Mouse (Mus musculus): ENCODE measurements around the gene Atg4b.
A peak's percentile ranks its signal among the peaks of the same experiment; 100 is the strongest.

The Atg4b gene

GRCm38 (mm10) chr1:93756154-93756553 lies 4.9 kb downstream of the Atg4b start:
- peak; percentile 70 for DNase-seq (ENCODE audit: low spot score)

GRCm38 (mm10) chr1:93760076-93760475 lies 8.8 kb downstream of the Atg4b start:
- DNase-seq (ENCODE audit: low spot score), result no peak

DNA sequence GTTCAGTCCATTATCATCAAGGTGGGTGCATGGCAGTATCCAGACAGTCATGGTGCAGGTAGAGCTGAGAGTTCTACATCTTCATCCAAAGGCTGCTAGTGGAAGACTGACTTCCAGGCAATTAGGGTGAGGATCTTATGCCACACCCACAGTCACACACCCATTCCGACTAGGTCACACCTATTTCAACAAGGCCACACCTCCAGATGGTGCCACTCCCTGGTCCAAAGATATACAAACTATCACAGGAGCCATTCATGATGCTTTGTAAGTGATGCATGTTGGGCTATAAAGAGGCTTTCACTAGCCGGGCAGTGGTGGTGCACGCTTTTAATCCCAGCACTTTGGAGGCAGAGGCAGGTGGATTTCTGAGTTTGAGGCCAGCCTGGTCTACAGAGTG lies 12.2 kb downstream of the Atg4b start:
- DNase-seq (ENCODE audit: low spot score), result peak; percentile 52

DNA sequence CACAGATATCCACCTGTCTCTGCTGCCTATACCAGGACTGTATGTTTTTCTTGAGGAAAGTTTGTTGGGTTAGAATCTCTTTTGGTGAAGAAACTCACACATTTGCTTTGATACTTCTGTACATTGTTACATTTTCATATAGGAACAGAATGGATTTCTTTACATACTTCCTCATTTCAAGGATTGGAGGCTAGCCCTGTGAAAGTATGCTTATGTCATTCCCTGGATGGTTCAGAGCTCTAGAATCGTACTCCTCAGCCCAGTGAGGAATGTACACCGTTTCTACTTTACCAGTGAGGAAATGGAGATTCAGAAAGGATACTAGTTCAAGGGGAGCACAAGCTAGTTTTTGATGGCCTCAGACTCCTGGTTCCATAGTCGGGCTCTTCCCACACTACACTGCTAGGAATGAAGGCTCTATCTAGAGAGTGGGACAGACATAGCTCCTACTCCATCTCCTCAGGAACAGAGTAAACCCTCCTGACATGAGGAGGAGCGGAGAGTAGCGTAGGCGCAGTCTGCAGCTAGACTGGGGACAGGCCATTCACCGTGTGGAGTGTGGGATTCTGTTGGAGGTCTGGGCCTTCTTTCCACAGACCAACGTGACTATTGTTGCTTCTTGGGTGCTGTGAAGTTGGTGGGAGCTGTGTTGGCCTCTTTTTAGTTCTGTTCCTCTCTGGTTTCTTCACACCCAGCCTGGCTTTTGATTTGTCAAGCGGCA lies 13.7 kb downstream of the Atg4b start:
- no peak for DNase-seq (ENCODE audit: low spot score)

DNA sequence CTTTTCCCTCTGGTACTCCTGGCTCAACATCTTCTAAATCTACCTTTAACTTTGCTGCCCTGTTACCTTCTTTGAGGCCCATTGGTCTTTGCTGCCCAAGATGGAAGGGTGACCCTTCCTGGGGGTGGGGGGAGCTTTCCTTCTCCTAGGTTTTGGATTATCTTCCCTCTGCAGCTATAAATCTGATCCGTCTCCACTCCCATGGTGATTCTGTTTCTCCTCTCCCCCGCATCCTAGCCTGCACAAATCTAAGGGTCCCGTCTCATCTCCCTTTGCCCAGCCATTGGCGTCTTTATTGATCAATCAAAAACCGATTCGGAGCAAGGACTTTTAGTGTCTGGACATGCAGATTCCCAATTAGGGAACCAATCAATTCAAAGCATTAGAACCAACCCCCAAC lies 16.3 kb downstream of the Atg4b start:
- DNase-seq (ENCODE audit: low spot score), result no peak

DNA sequence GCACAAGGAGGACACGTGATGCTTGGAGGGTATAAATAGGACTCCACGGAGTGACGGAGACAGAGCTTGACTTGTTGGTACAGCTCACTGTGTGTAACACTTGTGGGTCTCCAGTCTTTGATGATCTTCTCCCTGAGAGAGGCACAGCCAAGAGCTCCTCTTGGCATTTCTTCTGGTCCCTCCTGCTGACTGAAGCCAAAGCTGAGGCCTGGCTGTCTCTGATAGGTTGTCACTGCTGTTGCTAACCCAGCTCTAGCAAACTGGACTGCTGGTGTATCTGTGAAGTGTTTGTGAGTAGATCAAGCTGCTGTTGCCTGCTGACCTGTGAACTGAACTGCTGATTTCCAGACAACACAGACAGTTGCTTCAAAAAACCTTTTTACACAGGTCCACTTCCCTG lies 18.6 kb downstream of the Atg4b start:
- no peak for DNase-seq (ENCODE audit: low spot score)

DNA sequence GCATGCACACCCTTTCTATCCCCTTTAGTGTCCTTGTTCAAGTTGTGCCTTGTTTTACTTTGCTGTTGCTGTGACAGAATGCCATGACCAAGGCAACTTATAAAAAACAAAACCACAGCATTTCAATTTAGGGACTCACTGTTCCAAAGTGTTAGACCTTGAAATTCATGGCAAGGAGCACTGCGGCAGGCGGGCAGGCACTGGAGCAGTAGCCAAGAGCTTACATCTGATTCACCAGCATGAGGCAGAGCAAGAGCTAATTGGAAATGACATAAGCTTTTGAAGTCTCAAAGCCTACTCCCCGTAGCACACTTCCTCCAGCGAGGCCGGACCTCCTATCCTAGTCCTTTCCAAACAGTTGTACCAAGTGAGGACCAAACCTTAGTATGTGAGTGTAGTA lies 25.4 kb downstream of the Atg4b start:
- no peak for DNase-seq (ENCODE audit: low spot score)

GRCm38 (mm10) chr1:93786912-93787311 lies 35.6 kb downstream of the Atg4b start:
- no peak for DNase-seq (ENCODE audit: low spot score)

DNA sequence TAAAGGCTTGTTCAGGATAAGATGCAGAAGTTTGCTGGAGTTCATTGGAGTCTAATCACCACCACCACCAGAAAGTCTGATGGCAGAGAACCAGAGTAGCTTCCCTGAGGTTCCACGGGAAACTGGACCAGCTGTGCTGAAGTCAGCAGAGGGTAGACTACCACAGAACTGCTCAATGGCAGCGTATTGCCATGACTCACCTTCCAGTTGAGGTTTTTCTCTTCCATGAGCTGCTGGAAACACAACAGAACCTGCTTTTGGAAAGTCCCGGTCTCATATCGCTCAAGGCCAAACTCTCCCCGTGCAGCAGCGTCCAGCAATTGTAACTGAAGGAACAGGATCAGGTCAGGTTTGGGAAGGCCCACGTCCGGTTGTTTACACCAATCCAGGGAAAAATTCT lies 43.2 kb downstream of the Atg4b start:
- DNase-seq (ENCODE audit: low spot score), result no peak

DNA sequence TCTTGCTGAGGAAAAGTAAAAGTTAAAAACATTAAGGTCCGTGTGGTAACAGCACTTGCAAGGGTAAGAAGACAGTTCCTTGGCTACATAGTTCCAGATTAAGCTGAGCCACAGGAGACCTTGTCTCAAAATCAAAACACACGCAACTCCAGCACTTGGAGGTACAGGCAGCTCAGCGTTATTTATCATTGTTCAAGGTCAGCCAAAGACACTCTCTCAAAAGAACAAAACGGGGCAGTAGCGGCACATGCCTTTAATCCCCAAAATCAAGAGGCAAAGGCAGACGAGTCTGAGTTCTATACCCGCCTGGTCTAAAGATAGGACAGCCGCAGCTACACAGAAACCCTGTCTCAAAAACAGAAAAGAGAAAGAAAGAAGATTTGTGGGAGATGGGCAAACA lies 44.6 kb downstream of the Atg4b start:
- no peak for DNase-seq (ENCODE audit: low spot score)

GRCm38 (mm10) chr1:93800670-93801503 lies 49.6 kb downstream of the Atg4b start:
- DNase-seq (ENCODE audit: low spot score), result peak; percentile 19

DNA sequence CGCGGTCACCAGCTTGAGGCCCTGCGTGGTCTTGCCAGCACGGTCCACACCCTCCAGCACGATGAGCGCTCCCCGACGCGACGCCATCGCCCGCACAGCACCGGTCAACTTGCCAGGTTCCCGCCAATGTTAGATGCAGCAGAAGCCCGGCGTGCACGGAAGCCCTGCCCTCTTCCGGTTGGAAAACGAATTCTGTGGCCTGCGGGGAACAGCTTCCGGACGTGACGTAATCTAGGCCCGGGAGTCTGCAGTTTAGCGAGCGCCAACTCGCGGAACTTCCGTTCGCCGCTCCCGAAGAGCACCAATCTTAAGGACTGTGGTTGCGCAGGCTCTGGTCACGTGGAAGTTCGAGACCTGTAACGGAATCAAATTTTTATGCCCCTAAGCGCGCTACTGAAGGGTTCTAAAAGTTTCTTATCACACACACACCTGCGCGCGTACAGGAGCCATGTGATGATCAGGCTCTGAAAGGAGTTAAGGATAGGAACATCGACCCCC lies 50.5 kb downstream of the Atg4b start, which contains the start of gene Dtymk:
Gene Dtymk (minus strand): TSS at position 194 of the 498 bp plus-strand sequence.
- peak; percentile 94 for DNase-seq (ENCODE audit: low spot score)

DNA sequence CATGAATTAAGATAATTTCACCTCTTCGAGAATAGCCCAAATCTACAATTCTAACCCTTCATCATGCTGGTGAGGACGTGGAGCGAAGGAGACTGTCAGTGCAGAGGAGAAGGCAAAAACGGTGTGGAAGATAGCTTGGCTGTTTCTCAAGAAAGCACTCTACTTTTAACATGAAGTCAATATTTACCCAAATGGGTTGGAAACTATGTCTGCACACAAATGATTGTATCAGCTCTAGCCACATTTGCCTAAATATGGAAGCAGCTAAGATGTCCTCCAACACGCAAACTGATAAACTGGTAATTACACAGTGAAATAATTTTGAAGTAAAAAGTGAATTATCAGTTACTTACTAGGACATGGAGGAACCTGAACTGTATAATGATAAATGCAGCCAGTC lies 51.5 kb downstream of the Atg4b start:
- peak; percentile 60 for DNase-seq (ENCODE audit: low spot score)

GRCm38 (mm10) chr1:93803556-93804507 lies 52.5 kb downstream of the Atg4b start, which contains the start of gene Ing5:
Ing5 (plus strand) TSS chr1:93803965.
- DNase-seq (ENCODE audit: low spot score), result peak; percentile 96

DNA sequence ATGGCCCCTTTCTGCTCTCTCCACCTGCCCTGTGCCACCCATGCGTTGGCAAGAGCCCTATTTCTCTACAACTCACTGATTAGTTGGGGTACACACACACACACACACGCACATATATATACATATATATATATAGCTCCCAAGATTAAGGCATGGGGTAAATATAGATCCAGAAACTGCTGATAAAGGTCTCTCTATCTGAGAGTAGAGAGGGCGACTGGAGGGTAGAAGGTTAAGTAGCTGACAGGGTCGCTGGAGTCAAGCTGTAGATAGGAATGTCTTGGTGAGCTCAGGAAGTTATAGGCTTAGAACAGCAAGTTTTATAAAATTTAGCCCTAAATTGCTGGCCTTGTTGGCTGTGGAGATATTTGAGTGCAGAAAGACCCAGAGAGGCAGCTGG lies 53.5 kb downstream of the Atg4b start:
- no peak for DNase-seq (ENCODE audit: low spot score)

GRCm38 (mm10) chr1:93805221-93805951 lies 54.1 kb downstream of the Atg4b start:
- peak; percentile 58 for DNase-seq (ENCODE audit: low spot score)

DNA sequence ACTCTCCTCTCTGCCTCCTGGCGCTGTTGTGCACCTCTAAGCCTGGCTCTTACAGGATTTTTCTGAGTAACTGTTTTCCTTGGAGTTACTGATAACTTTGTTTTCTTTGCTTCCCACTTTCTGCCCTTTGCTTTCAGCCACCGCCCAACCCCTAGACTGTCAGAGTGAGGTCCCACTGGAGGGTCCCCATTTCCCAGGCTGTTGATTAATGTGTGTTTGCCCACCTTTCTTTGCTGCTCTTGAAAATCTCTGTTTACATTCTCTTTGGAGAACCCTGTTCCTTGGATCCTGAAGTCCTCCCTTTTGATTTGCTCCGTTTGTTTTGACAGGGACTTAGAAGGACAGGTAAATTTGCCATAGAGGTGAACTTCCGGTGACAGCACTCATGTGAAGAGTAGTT lies 57.6 kb downstream of the Atg4b start:
- no peak for DNase-seq (ENCODE audit: low spot score)

- DNase-seq (ENCODE audit: low spot score), result no peak
These were observed 58.7 kb downstream of the Atg4b start for GRCm38 (mm10) chr1:93810011-93810410.

DNA sequence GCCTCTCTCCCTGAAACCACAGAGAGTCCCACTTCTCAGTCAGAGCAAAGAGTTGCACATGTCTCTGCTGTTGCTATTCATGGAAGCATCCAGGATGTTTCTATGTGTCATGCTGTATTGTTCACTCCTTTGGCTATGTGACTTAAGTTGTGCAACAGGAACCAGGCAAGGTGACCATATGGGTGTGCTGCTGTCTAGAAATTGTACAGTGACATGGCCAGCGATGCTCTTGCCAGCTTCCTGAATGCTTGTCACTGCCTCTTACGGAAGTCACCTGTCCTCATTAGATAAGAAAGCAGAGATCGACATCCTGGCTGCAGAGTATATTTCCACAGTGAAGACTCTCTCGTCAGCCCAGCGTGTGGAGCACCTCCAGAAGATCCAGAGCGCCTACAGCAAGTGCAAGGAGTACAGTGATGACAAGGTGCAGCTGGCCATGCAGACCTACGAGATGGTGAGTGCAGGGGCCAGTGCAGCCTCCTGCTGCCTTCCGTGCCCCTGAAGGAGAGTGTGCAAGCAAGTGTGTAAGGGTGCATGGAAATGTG lies 60.3 kb downstream of the Atg4b start:
- DNase-seq (ENCODE audit: low spot score), result no peak

DNA sequence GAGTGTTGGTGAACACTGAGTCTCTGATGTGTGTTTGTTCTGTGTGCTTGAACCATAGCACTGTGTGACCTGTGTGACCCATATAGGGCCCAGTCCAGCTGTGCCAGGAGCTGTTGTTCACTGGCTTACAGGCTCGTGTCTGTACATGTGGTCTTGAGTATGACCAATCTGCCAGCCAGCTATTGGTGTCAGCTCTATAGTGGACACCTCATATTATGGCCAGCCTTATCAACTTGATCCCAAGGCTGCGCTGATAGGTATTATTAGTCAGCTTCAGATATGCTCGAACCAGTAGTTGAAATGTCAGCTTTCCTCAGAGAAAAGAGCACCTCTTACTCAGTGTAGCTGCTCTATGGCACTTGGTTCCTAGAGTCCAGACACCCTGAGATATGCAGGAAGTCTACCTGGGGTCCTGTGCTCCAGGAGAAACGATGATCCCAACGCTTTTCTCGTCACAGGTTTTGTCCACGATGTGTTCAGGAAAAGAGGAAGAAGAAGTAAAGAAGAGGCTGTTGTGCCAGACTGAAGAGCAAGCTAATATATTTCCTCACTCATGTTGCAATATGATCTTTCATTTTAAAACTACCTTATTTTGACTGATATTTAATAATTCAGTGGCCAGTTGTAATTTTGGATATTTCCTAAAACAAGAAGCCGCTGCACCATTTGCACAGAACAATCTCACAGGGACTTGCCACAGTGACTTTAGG lies 66.7 kb downstream of the Atg4b start:
- DNase-seq (ENCODE audit: low spot score), result no peak
